Mouse (Mus musculus) central nervous system, embryonic 14 days (tissue): Measurements from ENCODE around the gene Acot2. TPM values are rescaled to one million over a fixed set of nuclear protein-coding genes. Genes with fewer than 3 reads are reported as not detected.

Source experiments
- polyA plus RNA-seq: library from polyadenylated mRNA; depleted of rRNA; stranded (reverse); fragments of >200 nt; gene quantifications from 2 replicates; pipeline ENCODE4 v1.2.3, GENCODE M21; 2012; rRNA removed

The Acot2 gene
- 2.9 and 4.7 TPM in 2 replicates for polyA plus RNA-seq

GRCm38 (mm10) chr12:83987583-83988441, at the start of gene Acot2:
Gene Acot2, plus strand, starts transcription at chr12:83987861.

GRCm38 (mm10) chr12:83950493-83950839, 37.2 kb upstream of the Acot2 start, which contains the start of gene Riox1:
Gene Riox1, plus strand, starts transcription at chr12:83950608.

GRCm38 (mm10) chr12:83984752-83985151, 2.9 kb upstream of the Acot2 start, which contains the start of gene Heatr4:
Gene Heatr4, minus strand, starts transcription at chr12:83984852.

GRCm38 (mm10) chr12:84009171-84009965, 21.7 kb downstream of the Acot2 start, which contains the start of gene Acot1:
Gene Acot1, plus strand, starts transcription at chr12:84009490.

GRCm38 (mm10) chr12:84038241-84038640, 50.6 kb downstream of the Acot2 start, which contains the start of gene Acot4:
Gene Acot4, plus strand, starts transcription at chr12:84038379.

DNA sequence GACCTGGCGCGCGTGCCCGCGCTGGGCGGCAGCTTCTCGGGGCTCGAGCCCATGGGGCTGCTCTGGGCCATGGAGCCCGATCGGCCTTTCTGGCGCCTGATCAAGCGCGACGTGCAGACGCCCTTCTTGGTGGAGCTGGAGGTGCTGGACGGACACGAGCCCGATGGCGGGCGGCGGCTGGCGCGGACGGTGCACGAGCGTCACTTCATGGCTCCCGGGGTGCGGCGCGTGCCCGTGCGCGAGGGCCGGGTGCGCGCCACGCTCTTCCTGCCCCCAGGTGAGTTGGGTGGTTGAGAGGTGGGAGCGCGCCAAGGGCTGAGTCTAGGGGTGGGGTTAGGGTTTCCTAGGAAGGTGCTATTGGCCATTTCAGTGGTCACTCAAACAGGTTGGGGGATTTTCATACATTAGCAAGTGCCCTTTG, 51.0 kb downstream of the Acot2 start, which contains the start of gene Gm49366:
Gene Gm49366 (plus strand): TSS at position 245 of the 421 bp plus-strand sequence.

Other genes starting within 250 kb of the Acot2 start
- 0.57 and 1.2 TPM in 2 replicates for gene Papln, start 224.2 kb upstream of the Acot2 start, polyA plus RNA-seq
- 36.3 and 36.4 TPM in 2 replicates for gene Numb, start 65.9 kb upstream of the Acot2 start, polyA plus RNA-seq
- gene Riox1, start 37.3 kb upstream of the Acot2 start, polyA plus RNA-seq, result 14.3 and 15.7 TPM in 2 replicates
- gene Heatr4, start 3.0 kb upstream of the Acot2 start, polyA plus RNA-seq, result 0.03 TPM in 1 of 2 replicates, not detected in the other
- 51.0 and 51.4 TPM in 2 replicates for gene Acot1, start 21.6 kb downstream of the Acot2 start, polyA plus RNA-seq
- 0.12 and 0.44 TPM in 2 replicates for gene Acot4, start 50.5 kb downstream of the Acot2 start, polyA plus RNA-seq
- gene Gm49366, start 51.1 kb downstream of the Acot2 start, polyA plus RNA-seq, result not detected in 2 replicates
- gene Acot3, start 64.3 kb downstream of the Acot2 start, polyA plus RNA-seq, result 0.20 and 0.36 TPM in 2 replicates
- gene Acot5, start 81.5 kb downstream of the Acot2 start, polyA plus RNA-seq, result 0.04 and 0.08 TPM in 2 replicates
- gene Acot6, start 112.8 kb downstream of the Acot2 start, polyA plus RNA-seq, result 2.8 and 3.1 TPM in 2 replicates
- gene Dnal1, start 126.5 kb downstream of the Acot2 start, polyA plus RNA-seq, result 15.9 and 16.2 TPM in 2 replicates
- gene Pnma1, start 160.6 kb downstream of the Acot2 start, polyA plus RNA-seq, result 2.3 and 3.3 TPM in 2 replicates
- gene Elmsan1, start 231.0 kb downstream of the Acot2 start, polyA plus RNA-seq, result 7.4 and 8.5 TPM in 2 replicates